Mouse (Mus musculus): ENCODE results near the gene Gsto2. TPM values are rescaled to one million over a fixed set of nuclear protein-coding genes. Genes with fewer than 3 reads are reported as not detected.

Gene Gsto2
- polyA plus RNA-seq, 1 experiment: 0.88 TPM

- no peak for DNase-seq (ENCODE audit: low read depth)
- TF ChIP-seq CTCF (IDR thresholded peaks at IDR 0.05; ENCODE audit: borderline replicate concordance, extremely low read depth, insufficient read depth, insufficient read length) (no peak), POLR2A (IDR thresholded peaks at IDR 0.05; ENCODE audit: borderline replicate concordance, extremely low read depth, insufficient read depth, insufficient read length, poor library complexity, severe bottlenecking) (no peak)
Measured at GRCm38 (mm10) chr19:47884296-47885085, 19.2 kb downstream of the Gsto2 start.

GRCm38 (mm10) chr19:47885191-47885743, 19.9 kb downstream of the Gsto2 start:
- TF ChIP-seq CTCF (IDR thresholded peaks at IDR 0.05; ENCODE audit: borderline replicate concordance, extremely low read depth, insufficient read depth, insufficient read length) (no peak), POLR2A (IDR thresholded peaks at IDR 0.05; ENCODE audit: borderline replicate concordance, extremely low read depth, insufficient read depth, insufficient read length, poor library complexity, severe bottlenecking) (no peak)
- DNase-seq (ENCODE audit: low read depth): no peak

GRCm38 (mm10) chr19:47885886-47886285, 20.6 kb downstream of the Gsto2 start:
- DNase-seq (ENCODE audit: low read depth): no peak
- no peak for TF ChIP-seq POLR2A (IDR thresholded peaks at IDR 0.05; ENCODE audit: borderline replicate concordance, extremely low read depth, insufficient read depth, insufficient read length, poor library complexity, severe bottlenecking)
- TF ChIP-seq CTCF (IDR thresholded peaks at IDR 0.05; ENCODE audit: borderline replicate concordance, extremely low read depth, insufficient read depth, insufficient read length): no peak

GRCm38 (mm10) chr19:47886617-47887016, 21.3 kb downstream of the Gsto2 start:
- TF ChIP-seq POLR2A (IDR thresholded peaks at IDR 0.05; ENCODE audit: borderline replicate concordance, extremely low read depth, insufficient read depth, insufficient read length, poor library complexity, severe bottlenecking): no peak
- no peak for TF ChIP-seq CTCF (IDR thresholded peaks at IDR 0.05; ENCODE audit: borderline replicate concordance, extremely low read depth, insufficient read depth, insufficient read length)
- no peak for DNase-seq (ENCODE audit: low read depth)

- TF ChIP-seq POLR2A (IDR thresholded peaks at IDR 0.05; ENCODE audit: borderline replicate concordance, extremely low read depth, insufficient read depth, insufficient read length, poor library complexity, severe bottlenecking) (no peak), CTCF (IDR thresholded peaks at IDR 0.05; ENCODE audit: borderline replicate concordance, extremely low read depth, insufficient read depth, insufficient read length) (no peak)
- peak; percentile 56 for DNase-seq (ENCODE audit: low read depth)
Measured at GRCm38 (mm10) chr19:47887417-47887816, 22.1 kb downstream of the Gsto2 start.

GRCm38 (mm10) chr19:47888037-47888436, 22.7 kb downstream of the Gsto2 start:
- DNase-seq (ENCODE audit: low read depth): no peak
- TF ChIP-seq CTCF (IDR thresholded peaks at IDR 0.05; ENCODE audit: borderline replicate concordance, extremely low read depth, insufficient read depth, insufficient read length): no peak

- no peak for DNase-seq (ENCODE audit: low read depth)
- TF ChIP-seq POLR2A (IDR thresholded peaks at IDR 0.05; ENCODE audit: borderline replicate concordance, extremely low read depth, insufficient read depth, insufficient read length, poor library complexity, severe bottlenecking) (no peak), CTCF (IDR thresholded peaks at IDR 0.05; ENCODE audit: borderline replicate concordance, extremely low read depth, insufficient read depth, insufficient read length) (no peak)
Measured at GRCm38 (mm10) chr19:47890489-47891130, 25.3 kb downstream of the Gsto2 start.

GRCm38 (mm10) chr19:47891562-47892312, 26.4 kb downstream of the Gsto2 start:
- DNase-seq (ENCODE audit: low read depth): no peak
- TF ChIP-seq POLR2A (IDR thresholded peaks at IDR 0.05; ENCODE audit: borderline replicate concordance, extremely low read depth, insufficient read depth, insufficient read length, poor library complexity, severe bottlenecking): no peak
- no peak for TF ChIP-seq CTCF (IDR thresholded peaks at IDR 0.05; ENCODE audit: borderline replicate concordance, extremely low read depth, insufficient read depth, insufficient read length)

GRCm38 (mm10) chr19:47893092-47893491, 27.8 kb downstream of the Gsto2 start:
- TF ChIP-seq CTCF (IDR thresholded peaks at IDR 0.05; ENCODE audit: borderline replicate concordance, extremely low read depth, insufficient read depth, insufficient read length): no peak
- no peak for TF ChIP-seq POLR2A (IDR thresholded peaks at IDR 0.05; ENCODE audit: borderline replicate concordance, extremely low read depth, insufficient read depth, insufficient read length, poor library complexity, severe bottlenecking)
- DNase-seq (ENCODE audit: low read depth): no peak

- no peak for DNase-seq (ENCODE audit: low read depth)
- no peak for TF ChIP-seq CTCF (IDR thresholded peaks at IDR 0.05; ENCODE audit: borderline replicate concordance, extremely low read depth, insufficient read depth, insufficient read length)
- TF ChIP-seq POLR2A (IDR thresholded peaks at IDR 0.05; ENCODE audit: borderline replicate concordance, extremely low read depth, insufficient read depth, insufficient read length, poor library complexity, severe bottlenecking): no peak
Measured at GRCm38 (mm10) chr19:47898472-47899079, 33.2 kb downstream of the Gsto2 start.

- TF ChIP-seq POLR2A (IDR thresholded peaks at IDR 0.05; ENCODE audit: borderline replicate concordance, extremely low read depth, insufficient read depth, insufficient read length, poor library complexity, severe bottlenecking): no peak
- TF ChIP-seq CTCF (IDR thresholded peaks at IDR 0.05; ENCODE audit: borderline replicate concordance, extremely low read depth, insufficient read depth, insufficient read length): no peak
Measured at GRCm38 (mm10) chr19:47900012-47900411, 34.7 kb downstream of the Gsto2 start.

More at GRCm38 (mm10) chr19:47900012-47900411, 34.7 kb downstream of the Gsto2 start:
- DNase-seq (ENCODE audit: low read depth): no peak
